Mouse (Mus musculus) hindbrain, postnatal 0 days (tissue): ENCODE results near the gene Kcnq2. TPM values are rescaled to one million over a fixed set of nuclear protein-coding genes. Genes with fewer than 3 reads are reported as not detected.

Experiments
- ATAC-seq: fragments of 200-750 bp; cut with Nextera tagmentation; 2 replicates; pipeline ENCODE4 v1.8.0; 2017; ENCODE audit warnings: mild to moderate bottlenecking, moderate TSS enrichment, moderate library complexity
- DNase-seq: peaks from one replicate; pipeline ENCODE4 v3.0.0-alpha.2; 2015; ENCODE audit warnings: low spot score
- H3K27ac ChIP-seq: fragments of 300-500 bp; sonication (generic); 2 replicates; pipeline ENCODE4 v1.5.1; 2014; ENCODE audit warnings: mild to moderate bottlenecking
- H3K27me3 ChIP-seq: fragments of 300-500 bp; sonication (generic); 2 replicates; pipeline ENCODE4 v1.6.1; 2014; ENCODE audit warnings: low read length, mixed read lengths; ENCODE audit not compliant: insufficient read depth
- H3K36me3 ChIP-seq: fragments of 300-500 bp; sonication (generic); 2 replicates; pipeline ENCODE4 v1.6.1; 2014; ENCODE audit warnings: low read length, mixed read lengths; ENCODE audit not compliant: insufficient read depth
- H3K4me1 ChIP-seq: fragments of 300-500 bp; sonication (generic); 2 replicates; pipeline ENCODE4 v1.6.1; 2014; ENCODE audit warnings: antibody characterized with exemption, low read length, mixed read lengths; ENCODE audit not compliant: insufficient read depth
- H3K4me2 ChIP-seq: fragments of 300-500 bp; sonication (generic); 2 replicates; pipeline ENCODE4 v1.6.1; 2014; ENCODE audit warnings: low read depth, mild to moderate bottlenecking, low read length, moderate library complexity, mixed read lengths
- H3K4me3 ChIP-seq: fragments of 300-500 bp; sonication (generic); 2 replicates; pipeline ENCODE4 v1.5.1; 2014; ENCODE audit warnings: low read length
- H3K9ac ChIP-seq: fragments of 300-500 bp; sonication (generic); replicated peaks from 2 replicates; pipeline ENCODE4 v1.6.1; 2014; ENCODE audit warnings: mild to moderate bottlenecking, low read length, moderate library complexity, mixed read lengths
- H3K9me3 ChIP-seq: fragments of 300-500 bp; sonication (generic); 2 replicates; pipeline ENCODE4 v1.6.1; 2016; ENCODE audit warnings: low read length, mixed read lengths
- CTCF ChIP-seq: IDR thresholded peaks from 2 replicates; pipeline ENCODE4 v1.5.1; 2016; ENCODE audit warnings: antibody characterized with exemption, control low read depth, low read depth
- WGBS: fragments of 180-500 bp; shearing (Covaris S2); extraction: QIAGEN DNeasy Blood & Tissue Kit; methylation state at CpG from one replicate; pipeline ENCODE4 v1.1.7; 2014; 5-methylcytosine and 5-hydroxymethylcytosine counted together
- polyA plus RNA-seq: library from polyadenylated mRNA; unstranded; fragments of >200 nt; fragmentation: Nextera tagmentation; extraction: Ambion mirVana; gene quantifications from 2 replicates; pipeline ENCODE4 v1.2.1, GENCODE M21; 2015
- total RNA-seq: library from RNA; depleted of rRNA; stranded (reverse); fragments of >200 nt; gene quantifications from 2 replicates; pipeline ENCODE4 v1.2.3, GENCODE M21; 2014; rRNA removed

The Kcnq2 gene
- total and polyA plus RNA-seq, 2 experiments from 2014 or later, result 34.6 to 142 TPM

DNA sequence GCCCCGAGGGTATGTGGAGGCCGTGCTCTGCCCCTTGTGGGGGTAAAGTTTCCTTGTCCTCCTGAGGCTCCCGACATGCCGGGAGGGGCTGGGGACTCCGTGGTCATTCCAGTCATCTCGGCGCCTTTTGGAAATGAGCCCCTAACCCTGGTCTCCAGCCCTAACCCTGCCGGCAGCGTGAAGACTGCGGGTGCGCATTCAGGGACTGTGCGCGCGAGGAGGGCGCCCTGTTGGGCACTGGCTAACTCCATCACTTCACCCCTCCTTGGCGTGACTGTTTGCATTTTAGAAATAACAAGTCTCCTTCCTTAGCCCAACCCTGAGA is 95.8 kb downstream of the Kcnq2 start:
- Histone ChIP-seq H3K9me3 (no peaks in the 10 kb centered on the region), H3K4me2 (peak overlapping the region; percentile 88), H3K9ac (peak overlapping the region; percentile 74), H3K4me3 (peak overlapping the region; percentile 67), H3K4me1 (peaks cover 17% of the 10 kb centered on the region), H3K36me3 (no peaks in the 10 kb centered on the region), H3K27ac (peak overlapping the region; percentile 32; the same call in 1 of the 2 replicates), H3K27me3 (no peaks in the 10 kb centered on the region)
- no peak for TF ChIP-seq CTCF
- no peak for ATAC-seq
- whole genome bisulfite sequencing, result under 1% methylated on average over 16 of the region's 16 CpGs
- DNase-seq, result no peak

DNA sequence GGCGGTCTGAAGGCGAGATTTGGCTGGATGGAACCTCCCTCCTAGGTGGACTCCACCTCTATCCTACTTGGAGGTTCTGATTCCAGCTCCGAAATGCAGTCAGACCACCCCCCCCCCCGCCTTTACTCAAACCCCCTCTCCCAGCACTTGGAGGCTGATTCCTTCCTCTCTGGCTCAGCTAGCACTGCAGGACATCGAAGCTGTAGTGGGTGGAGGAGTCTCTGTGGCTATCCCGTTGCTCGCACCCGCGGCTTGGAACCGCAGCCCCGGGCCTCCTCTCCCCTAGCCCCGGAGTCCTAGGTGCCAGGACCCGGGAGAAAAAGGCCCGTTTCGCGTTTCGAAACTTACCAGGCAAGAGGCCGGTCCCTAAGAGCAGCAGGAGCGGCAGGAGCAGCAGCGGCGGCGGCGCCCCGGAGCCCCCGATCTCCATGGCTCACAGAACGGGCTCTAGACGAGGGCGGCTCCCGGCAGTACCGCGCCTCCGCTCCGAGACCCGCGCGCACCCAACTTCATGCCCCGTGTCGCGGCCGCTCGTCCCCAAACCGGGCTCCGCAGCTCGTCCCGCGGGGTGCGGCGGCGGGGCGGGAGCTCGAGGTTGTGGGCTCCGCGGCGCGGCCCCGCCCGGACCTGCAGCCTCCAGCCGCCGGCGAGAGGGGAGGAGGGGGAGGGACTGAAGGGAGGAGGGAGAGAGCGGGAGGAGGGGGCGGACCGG is 96.3 kb downstream of the Kcnq2 start:
- H3K4me1 ChIP-seq, result peaks cover 17% of the 10 kb centered on the region

DNA sequence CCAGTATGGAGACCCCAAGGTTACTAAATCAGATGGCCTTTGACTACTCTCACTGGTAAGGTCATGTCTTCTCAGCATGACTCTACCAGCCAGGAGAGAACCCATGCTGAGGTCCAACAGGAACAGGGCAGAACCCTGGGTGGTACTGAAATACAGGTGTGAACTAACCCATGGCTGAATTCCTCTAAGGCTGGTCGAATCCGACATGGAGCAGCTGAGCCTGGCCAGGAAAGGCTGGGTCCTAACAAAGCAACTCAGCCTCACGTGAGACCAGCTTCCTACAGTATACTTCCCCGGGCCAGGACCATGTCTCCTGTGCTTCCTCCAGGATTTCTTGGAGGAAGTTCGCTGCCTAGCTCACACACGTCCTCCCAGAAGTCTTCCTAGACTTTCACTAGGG is 98.5 kb downstream of the Kcnq2 start:
- no peaks in the 10 kb centered on the region for H3K27me3 ChIP-seq
- H3K4me2 ChIP-seq, result no peak overlapping the region
- H3K27ac ChIP-seq, result no peak overlapping the region
- 77% methylated on average over 6 of the region's 6 CpGs for WGBS
- no peak overlapping the region for H3K4me3 ChIP-seq
- H3K9me3 ChIP-seq, result no peaks in the 10 kb centered on the region
- no peak for ATAC-seq
- TF ChIP-seq CTCF, result no peak
- DNase-seq, result no peak
- no peak overlapping the region for H3K9ac ChIP-seq
- no peaks in the 10 kb centered on the region for H3K4me1 ChIP-seq
- H3K36me3 ChIP-seq, result no peaks in the 10 kb centered on the region

More for the DNA sequence above, 96.3 kb downstream of the Kcnq2 start:
- WGBS, result 1% methylated on average over 43 of the region's 63 CpGs
- H3K27ac ChIP-seq, result peak overlapping the region; percentile 32; the same call in 1 of the 2 replicates
- H3K4me3 ChIP-seq, result peak overlapping the region; percentile 67
- TF ChIP-seq CTCF, result no peak
- H3K9ac ChIP-seq, result peak overlapping the region; percentile 74
- no peaks in the 10 kb centered on the region for H3K27me3 ChIP-seq
- peak; percentile 42 for ATAC-seq
- H3K36me3 ChIP-seq, result no peaks in the 10 kb centered on the region
- H3K9me3 ChIP-seq, result no peaks in the 10 kb centered on the region
- peak overlapping the region; percentile 88 for H3K4me2 ChIP-seq
- peak; percentile 61 for DNase-seq

DNA sequence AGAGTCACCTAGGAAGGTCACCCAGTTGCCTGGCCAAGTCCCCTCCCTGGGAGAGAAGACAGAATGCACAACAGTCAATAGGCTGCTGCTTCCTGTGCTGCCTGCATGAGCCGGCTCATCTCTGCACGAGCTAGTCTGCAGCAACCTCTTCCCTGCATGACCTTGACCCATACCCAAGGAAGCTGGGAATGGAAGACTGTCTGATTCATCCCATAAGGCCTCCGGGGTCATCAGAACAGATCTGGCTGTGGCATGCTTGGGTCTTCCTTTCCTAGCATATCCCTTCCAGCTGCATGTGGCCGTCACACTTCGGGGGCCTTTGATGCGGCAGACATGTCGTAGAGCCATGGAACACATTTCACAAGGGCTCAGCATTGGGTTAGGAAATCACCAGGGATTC is 99.9 kb downstream of the Kcnq2 start:
- TF ChIP-seq CTCF, result no peak
- Histone ChIP-seq H3K4me3 (no peak overlapping the region), H3K36me3 (no peaks in the 10 kb centered on the region), H3K27me3 (no peaks in the 10 kb centered on the region), H3K4me2 (no peak overlapping the region), H3K4me1 (no peaks in the 10 kb centered on the region), H3K27ac (no peak overlapping the region), H3K9me3 (no peaks in the 10 kb centered on the region), H3K9ac (no peak overlapping the region)
- no peak for DNase-seq
- WGBS, result 88% methylated on average over 7 of the region's 7 CpGs
- ATAC-seq, result no peak

DNA sequence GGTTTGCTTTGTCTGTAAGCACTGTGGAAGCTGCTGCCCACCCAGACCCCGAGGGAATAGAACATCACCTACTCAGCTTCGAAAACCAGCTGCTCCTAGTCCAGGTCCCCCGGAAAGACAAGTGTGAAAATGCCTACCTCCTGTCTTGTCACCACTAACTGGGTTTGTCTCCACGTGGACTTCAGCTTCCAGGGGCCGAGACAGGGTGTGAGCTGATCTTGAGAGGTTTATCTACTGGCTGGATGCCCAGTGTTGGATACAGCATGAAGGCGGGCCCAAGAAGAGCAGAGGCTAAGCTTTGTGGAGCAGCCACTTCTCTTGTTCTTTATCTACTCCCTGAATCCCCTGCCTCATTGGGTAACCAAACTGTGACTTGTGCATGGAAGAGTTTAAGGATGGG is 101.8 kb downstream of the Kcnq2 start:
- H3K36me3 ChIP-seq, result peaks cover 3% of the 10 kb centered on the region; the same call in 1 of the 2 replicates
- TF ChIP-seq CTCF, result no peak
- WGBS, result 60% methylated on average over 6 of the region's 6 CpGs

DNA sequence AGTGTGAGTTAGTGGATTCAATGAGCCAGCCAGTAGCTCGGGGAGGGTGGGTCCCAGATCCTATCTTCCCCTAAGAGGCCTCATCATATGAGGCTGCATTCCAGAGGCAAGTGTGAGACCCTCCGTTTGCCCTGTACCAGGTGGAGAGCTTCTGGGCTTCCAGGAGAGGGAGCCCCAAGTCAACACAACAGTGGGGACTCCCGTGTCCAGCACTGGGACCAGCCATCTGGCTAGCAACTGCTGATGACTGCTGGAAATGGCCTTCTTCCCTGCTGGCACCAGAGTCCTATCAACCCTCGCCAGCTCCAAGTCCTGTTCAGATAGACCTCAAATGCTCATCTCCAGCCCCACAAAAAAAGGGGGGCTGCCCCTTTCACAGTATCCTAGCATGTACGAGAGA is 102.7 kb downstream of the Kcnq2 start:
- peak; percentile 76 for TF ChIP-seq CTCF
- 37% methylated on average over 5 of the region's 5 CpGs for whole genome bisulfite sequencing

More for the DNA sequence above, 101.8 kb downstream of the Kcnq2 start:
- Histone ChIP-seq H3K4me2 (no peak overlapping the region), H3K27me3 (no peaks in the 10 kb centered on the region), H3K4me1 (no peaks in the 10 kb centered on the region), H3K27ac (no peak overlapping the region), H3K9me3 (no peaks in the 10 kb centered on the region), H3K9ac (no peak overlapping the region), H3K4me3 (no peak overlapping the region)
- no peak for ATAC-seq
- peak; percentile 26 for DNase-seq

DNA sequence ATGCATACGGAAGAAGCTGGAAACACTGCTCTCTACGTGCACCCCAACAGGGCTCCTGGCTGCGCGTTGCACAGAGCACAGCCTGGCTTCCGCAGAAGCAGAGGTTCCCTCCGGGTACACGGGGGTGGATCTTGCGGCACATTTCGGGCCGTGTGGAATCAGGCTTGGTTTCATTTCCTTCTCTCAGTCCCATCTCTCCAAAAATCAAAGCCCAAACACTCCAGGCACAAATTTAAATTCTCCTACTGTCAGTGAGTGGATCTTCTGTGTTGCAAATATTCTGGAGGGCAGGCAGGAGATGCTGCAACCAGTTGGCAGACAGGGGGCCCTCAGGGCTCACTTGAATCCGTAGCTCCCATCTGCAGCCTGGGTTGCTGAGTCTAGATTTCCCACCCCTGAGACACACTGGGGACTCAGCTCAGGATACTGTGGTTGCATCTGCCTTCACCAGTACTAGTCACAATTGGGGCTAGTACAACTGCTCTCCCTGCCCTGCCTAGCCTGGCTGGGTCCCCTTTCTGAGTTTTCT is 103.6 kb downstream of the Kcnq2 start:
- H3K9me3 ChIP-seq, result no peaks in the 10 kb centered on the region
- H3K27ac ChIP-seq, result no peak overlapping the region
- TF ChIP-seq CTCF, result no peak
- no peak overlapping the region for H3K4me2 ChIP-seq
- H3K4me1 ChIP-seq, result no peaks in the 10 kb centered on the region
- whole genome bisulfite sequencing, result 77% methylated on average over 11 of the region's 11 CpGs
- no peak for DNase-seq
- ATAC-seq, result no peak
- H3K4me3 ChIP-seq, result no peak overlapping the region
- H3K9ac ChIP-seq, result no peak overlapping the region
- H3K27me3 ChIP-seq, result no peaks in the 10 kb centered on the region
- peaks cover 6% of the 10 kb centered on the region; the same call in 1 of the 2 replicates for H3K36me3 ChIP-seq

More for the DNA sequence above, 102.7 kb downstream of the Kcnq2 start:
- DNase-seq, result peak; percentile 77
- H3K36me3 ChIP-seq, result peaks cover 6% of the 10 kb centered on the region; the same call in 1 of the 2 replicates
- H3K4me3 ChIP-seq, result no peak overlapping the region
- no peak overlapping the region for H3K4me2 ChIP-seq
- no peaks in the 10 kb centered on the region for H3K4me1 ChIP-seq
- no peaks in the 10 kb centered on the region for H3K27me3 ChIP-seq
- H3K27ac ChIP-seq, result no peak overlapping the region
- no peak overlapping the region for H3K9ac ChIP-seq
- H3K9me3 ChIP-seq, result no peaks in the 10 kb centered on the region
- peak; percentile 73 for ATAC-seq

Other genes starting within 250 kb of the Kcnq2 start
- 32.9 and 51.8 TPM in 2 replicates for gene Ythdf1, start 214.4 kb downstream of the Kcnq2 start, total RNA-seq
- 49.8 and 52.9 TPM in 2 replicates for gene Ythdf1, start 214.4 kb downstream of the Kcnq2 start, polyA plus RNA-seq
- 0.29 TPM in 1 of 2 replicates, not detected in the other for gene Birc7, start 206.3 kb downstream of the Kcnq2 start, total RNA-seq
- gene Birc7, start 206.3 kb downstream of the Kcnq2 start, polyA plus RNA-seq, result 0.40 TPM in 2 replicates
- 56.6 and 76.0 TPM in 2 replicates for gene Nkain4, start 180.6 kb downstream of the Kcnq2 start, total RNA-seq
- 118 and 133 TPM in 2 replicates for gene Nkain4, start 180.6 kb downstream of the Kcnq2 start, polyA plus RNA-seq
- 94.8 and 112 TPM in 2 replicates for gene Arfgap1, start 168.1 kb downstream of the Kcnq2 start, total RNA-seq
- gene Arfgap1, start 168.1 kb downstream of the Kcnq2 start, polyA plus RNA-seq, result 107 and 110 TPM in 2 replicates
- 0.47 and 0.68 TPM in 2 replicates for gene Col20a1, start 148.8 kb downstream of the Kcnq2 start, total RNA-seq
- 0.09 and 0.28 TPM in 2 replicates for gene Col20a1, start 148.8 kb downstream of the Kcnq2 start, polyA plus RNA-seq
- 50.5 and 52.7 TPM in 2 replicates for gene Chrna4, start 91.8 kb downstream of the Kcnq2 start, total RNA-seq
- gene Chrna4, start 91.8 kb downstream of the Kcnq2 start, polyA plus RNA-seq, result 35.2 and 41.4 TPM in 2 replicates
- 304 and 351 TPM in 2 replicates for gene Eef1a2, start 21.7 kb upstream of the Kcnq2 start, total RNA-seq
- gene Eef1a2, start 21.7 kb upstream of the Kcnq2 start, polyA plus RNA-seq, result 24.7 and 26.7 TPM in 2 replicates
- gene Ppdpf, start 51.9 kb upstream of the Kcnq2 start, total RNA-seq, result 300 and 340 TPM in 2 replicates
- gene Ppdpf, start 51.9 kb upstream of the Kcnq2 start, polyA plus RNA-seq, result 329 and 347 TPM in 2 replicates
- not detected in 2 replicates for gene Ptk6, start 67.5 kb upstream of the Kcnq2 start, total RNA-seq
- gene Ptk6, start 67.5 kb upstream of the Kcnq2 start, polyA plus RNA-seq, result not detected in 2 replicates
- gene Srms, start 77.9 kb upstream of the Kcnq2 start, total RNA-seq, result 0.07 and 0.47 TPM in 2 replicates
- gene Srms, start 77.9 kb upstream of the Kcnq2 start, polyA plus RNA-seq, result 0.09 and 0.18 TPM in 2 replicates
- gene Fndc11, start 84.7 kb upstream of the Kcnq2 start, total RNA-seq, result 2.2 and 2.8 TPM in 2 replicates
- 0.25 and 0.52 TPM in 2 replicates for gene Fndc11, start 84.7 kb upstream of the Kcnq2 start, polyA plus RNA-seq
- gene Helz2, start 106.7 kb upstream of the Kcnq2 start, total RNA-seq, result 2.8 and 5.7 TPM in 2 replicates
- 0.19 and 0.24 TPM in 2 replicates for gene Helz2, start 106.7 kb upstream of the Kcnq2 start, polyA plus RNA-seq
- 19.2 and 25.2 TPM in 2 replicates for gene Gmeb2, start 152.7 kb upstream of the Kcnq2 start, total RNA-seq
- gene Gmeb2, start 152.7 kb upstream of the Kcnq2 start, polyA plus RNA-seq, result 8.6 and 8.9 TPM in 2 replicates
- 1,221 and 1,263 TPM in 2 replicates for gene Stmn3, start 179.2 kb upstream of the Kcnq2 start, total RNA-seq
- gene Stmn3, start 179.2 kb upstream of the Kcnq2 start, polyA plus RNA-seq, result 1,758 and 1,824 TPM in 2 replicates
- gene Rtel1, start 184.4 kb upstream of the Kcnq2 start, total RNA-seq, result 52.2 and 97.2 TPM in 2 replicates
- gene Rtel1, start 184.4 kb upstream of the Kcnq2 start, polyA plus RNA-seq, result 21.6 and 28.0 TPM in 2 replicates
- 66.3 and 85.3 TPM in 2 replicates for gene Zgpat, start 229.6 kb upstream of the Kcnq2 start, total RNA-seq
- 37.5 and 40.6 TPM in 2 replicates for gene Zgpat, start 229.6 kb upstream of the Kcnq2 start, polyA plus RNA-seq
- 13.0 and 14.7 TPM in 2 replicates for gene Arfrp1, start 230.1 kb upstream of the Kcnq2 start, total RNA-seq
- 70.7 TPM in 2 replicates for gene Arfrp1, start 230.1 kb upstream of the Kcnq2 start, polyA plus RNA-seq
- gene Lime1, start 244.8 kb upstream of the Kcnq2 start, total RNA-seq, result 49.0 and 62.1 TPM in 2 replicates
- gene Lime1, start 244.8 kb upstream of the Kcnq2 start, polyA plus RNA-seq, result 24.1 and 26.2 TPM in 2 replicates